Mouse (Mus musculus) lung, postnatal 25 days (tissue): ENCODE measurements around the gene Cenpj.
A peak's percentile ranks its signal among the peaks of the same experiment; 100 is the strongest.

ENCODE experiments used
- DNase-seq: peaks from one replicate; pipeline ENCODE4 v3.0.0; 2022; ENCODE audit warnings: low spot score

The Cenpj gene

GRCm38 (mm10) chr14:56545491-56545890 is 29.7 kb downstream of the Cenpj start:
- DNase-seq, result no peak

- no peak for DNase-seq
Measured at GRCm38 (mm10) chr14:56544946-56545345, 30.3 kb downstream of the Cenpj start.

GRCm38 (mm10) chr14:56530788-56531187 is 44.4 kb downstream of the Cenpj start:
- no peak for DNase-seq

- no peak for DNase-seq
Measured at GRCm38 (mm10) chr14:56514775-56515174, 60.5 kb downstream of the Cenpj start.

GRCm38 (mm10) chr14:56512084-56512483 is 63.1 kb downstream of the Cenpj start:
- peak; percentile 2 for DNase-seq

GRCm38 (mm10) chr14:56506743-56507142 is 68.5 kb downstream of the Cenpj start:
- DNase-seq, result no peak

GRCm38 (mm10) chr14:56502407-56502806 is 72.8 kb downstream of the Cenpj start:
- DNase-seq, result no peak

- no peak for DNase-seq
Measured at GRCm38 (mm10) chr14:56489806-56490205, 85.4 kb downstream of the Cenpj start.
